17 mouse cellular contexts compared by ENCODE assay signal in genomic region chr3:18698106-18698505, GRCm38 (mm10).
"Had no signal": no experiment of that assay in that cellular context is flagged by ENCODE, and none has a peak within 500 bp of the region (broad histone marks: within the 10 kb centered on the region; RNA-seq: fewer than 3 reads in every experiment).

No protein-coding gene starts in this region.

- ATAC-seq: hindbrain, embryonic 16.5 days; inflammation-experienced regulatory T-cells, adult 6 months; intestine, embryonic 15.5 days; intestine, postnatal 0 days had no signal

- DNase-seq: gastrocnemius, adult 2 months; gastrocnemius, postnatal 10 days; gastrocnemius, postnatal 25 days; heart, adult 18-20 months; heart, postnatal 10 days; heart, postnatal 4 days; kidney, adult 18-20 months; kidney, adult 8-10 months; kidney, postnatal 10 days; kidney, postnatal 25 days; kidney, postnatal 4 days; liver; liver, embryonic 13.5 days had no signal
